Mouse (Mus musculus) liver, postnatal 0 days (tissue): ENCODE data around the gene St6galnac3. TPM values are rescaled to one million over a fixed set of nuclear protein-coding genes. Genes with fewer than 3 reads are reported as not detected.

ENCODE experiments used
- ATAC-seq: fragments of 200-750 bp; cut with Nextera tagmentation; 2 replicates; pipeline ENCODE4 v1.8.0; 2017; ENCODE audit warnings: mild to moderate bottlenecking, moderate library complexity
- DNase-seq: peaks from one replicate; pipeline ENCODE4 v3.0.0-alpha.2; 2016
- H3K27ac ChIP-seq: fragments of 300-500 bp; sonication (generic); 2 replicates; pipeline ENCODE4 v1.5.1; 2014; ENCODE audit warnings: antibody characterized with exemption, moderate library complexity, mild to moderate bottlenecking, low read depth
- H3K27me3 ChIP-seq: fragments of 300-500 bp; sonication (generic); 2 replicates; pipeline ENCODE4 v1.6.1; 2014; ENCODE audit warnings: low read length, control low read depth, mixed read lengths; ENCODE audit not compliant: insufficient read depth
- H3K36me3 ChIP-seq: fragments of 300-500 bp; sonication (generic); replicated peaks from 2 replicates; pipeline ENCODE4 v1.6.1; 2014; ENCODE audit warnings: mild to moderate bottlenecking, control low read depth, low read length, moderate library complexity, mixed read lengths; ENCODE audit not compliant: insufficient read depth
- H3K4me1 ChIP-seq: fragments of 300-500 bp; sonication (generic); 2 replicates; pipeline ENCODE4 v1.6.1; 2014; ENCODE audit warnings: antibody characterized with exemption, mild to moderate bottlenecking, control low read depth; ENCODE audit not compliant: insufficient read depth
- H3K4me2 ChIP-seq: fragments of 300-500 bp; sonication (generic); 2 replicates; pipeline ENCODE4 v1.6.1; 2014; ENCODE audit warnings: low read depth, mild to moderate bottlenecking, low read length, moderate library complexity, mixed read lengths
- H3K4me3 ChIP-seq: fragments of 300-500 bp; sonication (generic); 2 replicates; pipeline ENCODE4 v1.5.1; 2014; ENCODE audit warnings: low read depth, low read length
- H3K9ac ChIP-seq: fragments of 300-500 bp; sonication (generic); replicated peaks from 2 replicates; pipeline ENCODE4 v1.6.1; 2014; ENCODE audit warnings: mild to moderate bottlenecking, moderate library complexity
- H3K9me3 ChIP-seq: fragments of 300-500 bp; sonication (generic); 2 replicates; pipeline ENCODE4 v1.6.1; 2016; ENCODE audit warnings: mild to moderate bottlenecking, control low read depth, low read length, mixed read lengths
- CTCF ChIP-seq: sonication (generic); IDR thresholded peaks from 2 replicates; pipeline ENCODE4 v1.5.1; 2016; ENCODE audit warnings: antibody characterized with exemption, low read depth
- EP300 ChIP-seq: IDR thresholded peaks from 2 replicates; pipeline ENCODE4 v1.6.1; 2016; ENCODE audit warnings: antibody characterized with exemption, low read depth, mild to moderate bottlenecking
- WGBS: fragments of 180-500 bp; shearing (Covaris S2); extraction: QIAGEN DNeasy Blood & Tissue Kit; methylation state at CpG from one replicate; pipeline ENCODE4 v1.1.7; 2014; ENCODE audit not compliant: insufficient replicate concordance; 5-methylcytosine and 5-hydroxymethylcytosine counted together
- polyA plus RNA-seq: library from polyadenylated mRNA; unstranded; fragments of >200 nt; fragmentation: Nextera tagmentation; extraction: Ambion mirVana; gene quantifications from 2 replicates; pipeline ENCODE4 v1.2.1, GENCODE M21; 2015

St6galnac3 gene
- polyA plus RNA-seq, 1 experiment from 2014 or later: 5.0 TPM

DNA sequence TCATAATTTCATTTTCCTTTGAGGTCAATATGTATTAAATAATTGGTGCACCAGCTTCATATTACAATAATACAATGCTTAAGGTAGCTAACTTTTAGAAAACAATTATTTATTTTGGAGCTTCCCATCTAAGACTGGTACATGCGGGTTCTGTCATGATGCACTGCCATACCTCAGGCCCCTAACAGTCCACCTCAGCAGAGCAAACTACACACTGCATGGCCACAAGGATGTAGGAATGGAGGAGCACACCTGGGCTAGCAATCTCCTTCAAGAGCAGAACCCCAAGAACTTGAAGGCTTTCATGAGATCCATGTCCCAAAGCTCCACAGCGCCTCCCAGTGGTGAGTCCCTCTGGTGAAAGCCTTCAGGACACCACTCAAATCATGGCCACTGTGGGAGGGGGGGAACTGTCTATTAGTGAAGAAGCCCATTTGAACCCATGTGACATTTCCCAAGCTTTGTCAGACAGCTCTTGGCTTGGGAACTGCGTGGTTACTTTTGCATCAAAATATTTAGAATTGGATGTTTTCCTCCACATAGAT, 223.6 kb downstream of the St6galnac3 start:
- peak; percentile 80 for TF ChIP-seq CTCF
- no peak for TF ChIP-seq EP300
- Histone ChIP-seq H3K27ac (no peak overlapping the region), H3K4me2 (no peak overlapping the region), H3K4me1 (no peaks in the 10 kb centered on the region), H3K4me3 (no peak overlapping the region), H3K9ac (no peak overlapping the region), H3K27me3 (no peaks in the 10 kb centered on the region), H3K9me3 (no peaks in the 10 kb centered on the region), H3K36me3 (no peaks in the 10 kb centered on the region)
- DNase-seq: peak; percentile 80
- WGBS: 65% methylated on average over 3 of the region's 3 CpGs
- no peak for ATAC-seq

DNA sequence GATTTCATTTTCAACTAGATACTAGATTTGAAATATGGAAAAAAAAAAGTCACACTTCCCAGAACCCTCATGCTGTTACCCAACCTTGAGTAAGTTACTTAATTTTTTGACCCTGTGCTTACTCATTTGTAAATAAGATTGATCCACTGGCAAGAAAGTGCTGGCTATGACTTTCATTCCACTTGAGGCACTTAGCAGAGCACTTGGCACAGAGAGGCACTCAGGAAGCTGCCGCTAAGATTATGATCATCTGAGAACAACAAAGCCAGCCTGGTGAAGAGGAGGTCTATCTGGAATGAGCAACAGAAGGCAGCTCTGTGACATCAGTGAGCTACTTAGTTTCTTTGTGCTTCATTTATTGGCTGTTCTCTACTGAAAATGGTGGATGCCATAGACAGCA, 232.0 kb downstream of the St6galnac3 start:
- H3K9ac ChIP-seq: no peak overlapping the region
- 62% methylated on average over 1 of the region's 1 CpGs for WGBS
- ATAC-seq: no peak

DNA sequence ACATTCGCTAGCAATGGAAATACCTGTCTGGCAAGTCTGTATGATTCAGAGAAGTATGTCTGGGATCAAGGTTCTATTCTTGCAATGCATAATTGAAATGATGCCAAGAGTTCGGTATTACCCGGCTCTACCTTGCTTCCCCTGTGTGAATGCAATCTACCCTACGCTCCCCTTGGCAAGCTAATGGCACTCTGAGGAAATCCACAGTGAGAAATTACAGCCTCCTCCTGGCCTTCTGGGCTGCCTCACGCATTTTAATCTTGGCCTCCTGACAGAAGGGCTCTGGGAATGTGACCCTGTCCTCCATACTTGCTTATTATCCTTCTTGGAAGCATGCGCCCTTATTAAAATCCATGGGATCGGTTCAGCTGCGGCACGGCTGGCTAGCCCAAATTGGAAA, 235.3 kb downstream of the St6galnac3 start:
- no peaks in the 10 kb centered on the region for H3K36me3 ChIP-seq
- no peaks in the 10 kb centered on the region for H3K4me1 ChIP-seq
- 84% methylated on average over 9 of the region's 9 CpGs for WGBS
- H3K9ac ChIP-seq: no peak overlapping the region
- H3K4me3 ChIP-seq: no peak overlapping the region
- ATAC-seq (no peak), DNase-seq (no peak)
- H3K27ac ChIP-seq: no peak overlapping the region
- H3K27me3 ChIP-seq: 0 out of 2 replicates have a peak, but pooled peaks cover 2% of the 10 kb centered on the region
- H3K4me2 ChIP-seq: no peak overlapping the region
- TF ChIP-seq CTCF (no peak), EP300 (no peak)
- H3K9me3 ChIP-seq: no peaks in the 10 kb centered on the region

More for the DNA sequence above, 232.0 kb downstream of the St6galnac3 start:
- no peaks in the 10 kb centered on the region for H3K9me3 ChIP-seq
- no peaks in the 10 kb centered on the region for H3K4me1 ChIP-seq
- 0 out of 2 replicates have a peak, but pooled peaks cover 2% of the 10 kb centered on the region for H3K27me3 ChIP-seq
- H3K4me3 ChIP-seq: no peak overlapping the region
- H3K27ac ChIP-seq: no peak overlapping the region
- no peak for DNase-seq
- H3K36me3 ChIP-seq: no peaks in the 10 kb centered on the region
- no peak overlapping the region for H3K4me2 ChIP-seq
- no peak for TF ChIP-seq CTCF
- TF ChIP-seq EP300: no peak

DNA sequence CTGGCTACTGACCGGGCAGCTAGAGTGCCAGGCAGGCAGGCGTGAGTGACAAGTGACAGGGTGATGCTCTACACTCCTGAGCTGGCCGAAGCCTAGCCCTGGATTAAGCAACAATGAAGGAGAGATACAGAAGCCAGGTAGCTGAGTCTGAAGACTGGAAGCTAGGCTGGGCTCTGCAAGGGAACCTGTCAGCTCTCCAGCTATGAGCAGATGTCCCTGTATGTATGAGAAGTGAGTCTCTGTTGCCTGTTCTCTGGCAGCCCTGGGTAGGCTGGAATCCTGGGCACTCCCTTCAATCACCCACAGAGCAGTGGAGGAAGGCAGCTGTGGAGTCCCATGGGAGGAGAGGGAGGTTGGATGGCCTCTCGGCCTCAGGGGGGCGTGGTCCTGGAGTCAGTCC, 236.0 kb downstream of the St6galnac3 start:
- Histone ChIP-seq H3K4me3 (no peak overlapping the region), H3K9ac (no peak overlapping the region), H3K36me3 (no peaks in the 10 kb centered on the region), H3K27me3 (0 out of 2 replicates have a peak, but pooled peaks cover 2% of the 10 kb centered on the region), H3K9me3 (no peaks in the 10 kb centered on the region), H3K4me1 (no peaks in the 10 kb centered on the region), H3K4me2 (no peak overlapping the region), H3K27ac (no peak overlapping the region)
- ATAC-seq (no peak), DNase-seq (no peak)
- 82% methylated on average over 5 of the region's 5 CpGs for WGBS
- TF ChIP-seq CTCF: no peak
- no peak for TF ChIP-seq EP300

DNA sequence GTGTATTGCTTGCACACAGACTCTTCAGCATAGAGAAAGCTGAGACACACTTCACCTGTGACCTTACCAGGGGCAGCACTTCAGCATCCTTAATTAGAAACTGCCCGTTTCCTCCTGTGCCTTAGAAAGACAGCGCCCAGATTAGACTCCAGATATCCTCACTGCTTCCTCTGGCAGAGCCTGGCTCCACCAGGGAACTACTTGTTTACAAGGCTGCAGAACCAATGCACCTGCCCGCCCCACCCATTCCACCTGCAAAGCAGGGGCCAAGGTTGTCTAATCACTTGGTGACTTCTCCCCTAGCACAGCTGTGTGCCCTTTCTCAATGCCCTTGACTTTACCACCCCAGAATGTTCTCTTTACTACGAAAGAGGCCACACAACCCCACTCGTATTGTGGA, 239.8 kb downstream of the St6galnac3 start:
- Histone ChIP-seq H3K4me2 (no peak overlapping the region), H3K4me3 (no peak overlapping the region), H3K9ac (no peak overlapping the region), H3K27me3 (0 out of 2 replicates have a peak, but pooled peaks cover 2% of the 10 kb centered on the region), H3K36me3 (no peaks in the 10 kb centered on the region), H3K27ac (no peak overlapping the region), H3K4me1 (no peaks in the 10 kb centered on the region), H3K9me3 (no peaks in the 10 kb centered on the region)
- TF ChIP-seq CTCF: no peak
- TF ChIP-seq EP300: no peak
- no peak for DNase-seq
- ATAC-seq: no peak
- 80% methylated on average over 5 of the region's 5 CpGs for WGBS

DNA sequence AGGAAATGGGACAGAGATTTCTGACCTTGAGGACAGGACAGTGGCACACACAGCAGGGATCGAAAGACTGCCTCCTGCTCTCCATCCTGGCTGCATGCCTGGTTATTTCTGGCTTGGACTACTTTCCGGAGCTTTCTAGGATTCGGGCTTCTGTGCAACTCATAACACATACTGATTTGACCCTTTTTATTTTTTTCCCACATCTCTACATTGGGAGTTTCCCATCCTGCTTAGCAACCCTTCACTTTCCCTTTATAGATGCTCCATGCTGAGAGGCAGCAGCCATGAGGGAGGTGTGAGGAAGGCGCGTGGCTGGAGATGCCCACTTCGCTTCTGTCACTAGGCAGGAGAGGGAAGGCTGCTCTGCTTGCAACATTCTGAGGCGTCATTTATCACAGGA, 240.3 kb downstream of the St6galnac3 start:
- H3K27me3 ChIP-seq: 0 out of 2 replicates have a peak, but pooled peaks cover 2% of the 10 kb centered on the region
- ATAC-seq: no peak
- H3K4me2 ChIP-seq: no peak overlapping the region
- H3K27ac ChIP-seq: no peak overlapping the region
- H3K4me1 ChIP-seq: no peaks in the 10 kb centered on the region
- 73% methylated on average over 7 of the region's 7 CpGs for WGBS
- H3K9me3 ChIP-seq: no peaks in the 10 kb centered on the region
- H3K4me3 ChIP-seq: no peak overlapping the region
- no peaks in the 10 kb centered on the region for H3K36me3 ChIP-seq
- H3K9ac ChIP-seq: no peak overlapping the region
- DNase-seq: no peak
- no peak for TF ChIP-seq CTCF
- TF ChIP-seq EP300: no peak

DNA sequence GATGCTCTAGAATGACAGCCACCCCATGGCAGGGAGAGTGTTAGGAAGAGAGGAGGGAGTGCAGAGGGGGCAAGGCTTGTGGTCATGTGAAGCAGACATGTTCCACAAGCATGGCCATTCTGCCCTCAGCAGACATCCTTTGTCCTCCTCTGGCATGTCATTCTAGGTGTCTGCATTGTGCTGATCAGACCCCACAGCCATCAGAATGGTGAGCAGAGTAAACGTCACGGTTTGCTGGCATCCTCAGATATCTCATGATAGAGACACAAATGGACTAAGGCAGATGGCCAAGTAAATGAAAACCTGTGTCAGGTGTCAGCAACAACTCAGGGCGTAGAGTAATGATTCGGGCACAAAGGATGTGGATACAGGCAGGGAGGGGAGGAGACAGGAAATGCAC, 241.3 kb downstream of the St6galnac3 start:
- no peak overlapping the region for H3K27ac ChIP-seq

More for the DNA sequence above, 241.3 kb downstream of the St6galnac3 start:
- no peak overlapping the region for H3K4me2 ChIP-seq
- WGBS: 84% methylated on average over 4 of the region's 4 CpGs
- no peak for TF ChIP-seq EP300
- no peak for TF ChIP-seq CTCF
- H3K9me3 ChIP-seq: no peaks in the 10 kb centered on the region
- no peak overlapping the region for H3K4me3 ChIP-seq
- ATAC-seq (no peak), DNase-seq (no peak)
- H3K27me3 ChIP-seq: 0 out of 2 replicates have a peak, but pooled peaks cover under 1% of the 10 kb centered on the region
- H3K9ac ChIP-seq: no peak overlapping the region
- H3K4me1 ChIP-seq: no peaks in the 10 kb centered on the region
- no peaks in the 10 kb centered on the region for H3K36me3 ChIP-seq
